Mouse (Mus musculus) liver, adult 2 months (tissue): ENCODE results near the gene Dld.

ENCODE experiments used
- CTCF ChIP-seq: fragments of 200-500 bp; IDR thresholded peaks from 2 replicates; pipeline ENCODE4 v1.5.1; 2011; ENCODE audit warnings: low read depth, low read length, control low read depth
- POLR2A ChIP-seq: fragments of 200-500 bp; IDR thresholded peaks from 2 replicates; pipeline ENCODE4 v1.6.1; 2011; ENCODE audit warnings: low read length, control low read depth; ENCODE audit not compliant: insufficient read depth; ENCODE audit errors: extremely low read depth

GRCm38 (mm10) chr12:31293361-31294142 lies 57.7 kb downstream of the Dld start:
- TF ChIP-seq CTCF (no peak), POLR2A (no peak)
